Mouse (Mus musculus) midbrain, embryonic 13.5 days (tissue): ENCODE results near the gene Polr1b. TPM values are rescaled to one million over a fixed set of nuclear protein-coding genes. Genes with fewer than 3 reads are reported as not detected.

Source experiments
- ATAC-seq: fragments of 200-750 bp; cut with Nextera tagmentation; 2 replicates; pipeline ENCODE4 v1.8.0; 2017; ENCODE audit warnings: mild to moderate bottlenecking, moderate TSS enrichment, moderate library complexity
- H3K27ac ChIP-seq: fragments of 300-500 bp; sonication (generic); 2 replicates; pipeline ENCODE4 v1.5.1; 2015; ENCODE audit warnings: inconsistent platforms, mild to moderate bottlenecking, moderate library complexity
- H3K27me3 ChIP-seq: fragments of 300-500 bp; sonication (generic); 2 replicates; pipeline ENCODE4 v1.6.1; 2015; ENCODE audit warnings: mild to moderate bottlenecking, inconsistent platforms
- H3K36me3 ChIP-seq: fragments of 300-500 bp; sonication (generic); 2 replicates; pipeline ENCODE4 v1.6.1; 2015; ENCODE audit warnings: mild to moderate bottlenecking, inconsistent platforms
- H3K4me1 ChIP-seq: fragments of 300-500 bp; sonication (generic); replicated peaks from 2 replicates; pipeline ENCODE4 v1.6.1; 2015; ENCODE audit warnings: inconsistent platforms
- H3K4me2 ChIP-seq: fragments of 300-500 bp; sonication (generic); replicated peaks from 2 replicates; pipeline ENCODE4 v1.6.1; 2015; ENCODE audit warnings: moderate library complexity, mild to moderate bottlenecking, inconsistent platforms
- H3K4me3 ChIP-seq: fragments of 300-500 bp; sonication (generic); replicated peaks from 2 replicates; pipeline ENCODE4 v1.5.1; 2015; ENCODE audit warnings: mild to moderate bottlenecking, inconsistent platforms
- H3K9ac ChIP-seq: fragments of 300-500 bp; sonication (generic); replicated peaks from 2 replicates; pipeline ENCODE4 v1.6.1; 2015; ENCODE audit warnings: mild to moderate bottlenecking, inconsistent platforms
- H3K9me3 ChIP-seq: fragments of 300-500 bp; sonication (generic); 2 replicates; pipeline ENCODE4 v1.6.1; 2016; ENCODE audit warnings: mild to moderate bottlenecking, inconsistent platforms
- WGBS: fragments of 180-500 bp; shearing (Covaris S2); methylation state at CpG from one replicate; pipeline ENCODE4 v1.1.7; 2015; 5-methylcytosine and 5-hydroxymethylcytosine counted together
- polyA plus RNA-seq: library from polyadenylated mRNA; unstranded; fragments of >200 nt; fragmentation: Nextera tagmentation; extraction: Ambion mirVana; gene quantifications from 2 replicates; pipeline ENCODE4 v1.2.1, GENCODE M21; 2015

Polr1b gene
- polyA plus RNA-seq, 1 experiment from 2014 or later, result 18.3 TPM

- no peak for ATAC-seq
- Histone ChIP-seq H3K9ac (no peak overlapping the region), H3K36me3 (no peaks in the 10 kb centered on the region), H3K9me3 (0 out of 2 replicates have a peak, but pooled peaks cover 3% of the 10 kb centered on the region), H3K4me1 (no peaks in the 10 kb centered on the region), H3K27me3 (no peaks in the 10 kb centered on the region), H3K27ac (no peak overlapping the region), H3K4me3 (no peak overlapping the region), H3K4me2 (no peak overlapping the region)
- 70% methylated on average over 10 of the region's 10 CpGs for WGBS
Observed at GRCm38 (mm10) chr2:129166466-129167463, 66.0 kb downstream of the Polr1b start.

- Histone ChIP-seq H3K9ac (no peak overlapping the region), H3K4me2 (no peak overlapping the region; the same call in 1 of the 2 replicates), H3K27ac (no peak overlapping the region), H3K36me3 (no peaks in the 10 kb centered on the region), H3K9me3 (0 out of 2 replicates have a peak, but pooled peaks cover 1% of the 10 kb centered on the region), H3K27me3 (no peaks in the 10 kb centered on the region), H3K4me1 (peaks cover 4% of the 10 kb centered on the region; the same call in 1 of the 2 replicates), H3K4me3 (no peak overlapping the region)
- no peak for ATAC-seq
- 48% methylated on average over 10 of the region's 10 CpGs for WGBS
Observed at GRCm38 (mm10) chr2:129173386-129173785, 72.6 kb downstream of the Polr1b start.

- Histone ChIP-seq H3K36me3 (no peaks in the 10 kb centered on the region), H3K9me3 (no peaks in the 10 kb centered on the region), H3K27ac (no peak overlapping the region), H3K4me1 (peaks cover 4% of the 10 kb centered on the region; the same call in 1 of the 2 replicates), H3K27me3 (no peaks in the 10 kb centered on the region), H3K4me3 (no peak overlapping the region), H3K4me2 (no peak overlapping the region), H3K9ac (no peak overlapping the region)
- 50% methylated on average over 7 of the region's 7 CpGs for WGBS
- ATAC-seq, result no peak
Observed at GRCm38 (mm10) chr2:129174474-129174873, 73.7 kb downstream of the Polr1b start.

GRCm38 (mm10) chr2:129175636-129176035, 74.8 kb downstream of the Polr1b start:
- Histone ChIP-seq H3K27me3 (no peaks in the 10 kb centered on the region), H3K9me3 (no peaks in the 10 kb centered on the region), H3K4me1 (peaks cover 4% of the 10 kb centered on the region; the same call in 1 of the 2 replicates), H3K4me3 (no peak overlapping the region), H3K36me3 (no peaks in the 10 kb centered on the region), H3K9ac (no peak overlapping the region), H3K4me2 (no peak overlapping the region), H3K27ac (no peak overlapping the region)
- no peak for ATAC-seq
- WGBS, result 83% methylated on average over 2 of the region's 2 CpGs

Other genes starting within 250 kb of the Polr1b start
- gene Fbln7, start 238.0 kb upstream of the Polr1b start, polyA plus RNA-seq, result 1.0 and 1.3 TPM in 2 replicates
- 11.4 and 12.3 TPM in 2 replicates for gene Zc3h8, start 156.9 kb upstream of the Polr1b start, polyA plus RNA-seq
- gene Zc3h6, start 133.6 kb upstream of the Polr1b start, polyA plus RNA-seq, result 4.1 and 5.2 TPM in 2 replicates
- gene Gm10762, start 133.3 kb upstream of the Polr1b start, polyA plus RNA-seq, result 23.3 and 26.6 TPM in 2 replicates
- gene Vinac1, start 52.8 kb upstream of the Polr1b start, polyA plus RNA-seq, result 0.70 and 0.81 TPM in 2 replicates
- 21.3 and 23.6 TPM in 2 replicates for gene Ttl, start 35.1 kb upstream of the Polr1b start, polyA plus RNA-seq
- 29.2 and 30.4 TPM in 2 replicates for gene Chchd5, start 28.7 kb downstream of the Polr1b start, polyA plus RNA-seq
- 52.4 and 53.1 TPM in 2 replicates for gene Slc20a1, start 97.8 kb downstream of the Polr1b start, polyA plus RNA-seq
- 18.3 and 19.3 TPM in 2 replicates for gene Ckap2l, start 196.2 kb downstream of the Polr1b start, polyA plus RNA-seq
- 0.12 and 0.32 TPM in 2 replicates for gene Il1a, start 209.0 kb downstream of the Polr1b start, polyA plus RNA-seq